Mouse (Mus musculus) lung, adult 2 months (tissue): ENCODE data around the gene Kif6.

Experiments used
- CTCF ChIP-seq: fragments of 200-500 bp; IDR thresholded peaks from 2 replicates; pipeline ENCODE4 v1.5.1; 2011; ENCODE audit warnings: mild to moderate bottlenecking, low read length, control low read depth; ENCODE audit not compliant: insufficient read depth
- POLR2A ChIP-seq: fragments of 200-500 bp; IDR thresholded peaks from 2 replicates; pipeline ENCODE4 v1.6.1; 2011; ENCODE audit warnings: low read depth, mild to moderate bottlenecking, control low read depth, low read length, borderline replicate concordance; ENCODE audit errors: extremely low read depth

DNA sequence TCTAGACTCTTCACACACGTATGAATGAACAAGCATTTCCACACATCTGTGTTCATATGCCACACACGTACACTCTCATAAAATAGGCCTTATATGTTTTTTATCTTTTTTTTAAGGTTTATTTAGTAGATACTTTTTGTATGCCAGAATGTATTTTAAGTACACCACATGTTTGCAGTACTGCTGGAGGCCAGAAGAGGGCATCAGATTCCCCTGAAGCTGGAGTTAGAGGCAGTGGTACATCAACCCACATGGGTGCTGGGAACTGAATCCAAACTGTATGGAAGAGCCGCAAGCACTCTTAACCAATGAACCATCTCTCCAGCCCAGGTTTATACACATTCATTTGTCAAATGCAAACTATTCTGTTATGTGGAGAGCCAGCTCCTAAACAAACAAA is 179.0 kb downstream of the Kif6 start:
- TF ChIP-seq POLR2A (no peak), CTCF (no peak)
